Mouse (Mus musculus) layer of hippocampus, adult 9-10 months (tissue): Measurements from ENCODE around the gene Tcf21.

Source experiments
- DNase-seq: peaks from one replicate; pipeline ENCODE4 v3.0.0; 2022; ENCODE audit warnings: low spot score

Tcf21 gene

DNA sequence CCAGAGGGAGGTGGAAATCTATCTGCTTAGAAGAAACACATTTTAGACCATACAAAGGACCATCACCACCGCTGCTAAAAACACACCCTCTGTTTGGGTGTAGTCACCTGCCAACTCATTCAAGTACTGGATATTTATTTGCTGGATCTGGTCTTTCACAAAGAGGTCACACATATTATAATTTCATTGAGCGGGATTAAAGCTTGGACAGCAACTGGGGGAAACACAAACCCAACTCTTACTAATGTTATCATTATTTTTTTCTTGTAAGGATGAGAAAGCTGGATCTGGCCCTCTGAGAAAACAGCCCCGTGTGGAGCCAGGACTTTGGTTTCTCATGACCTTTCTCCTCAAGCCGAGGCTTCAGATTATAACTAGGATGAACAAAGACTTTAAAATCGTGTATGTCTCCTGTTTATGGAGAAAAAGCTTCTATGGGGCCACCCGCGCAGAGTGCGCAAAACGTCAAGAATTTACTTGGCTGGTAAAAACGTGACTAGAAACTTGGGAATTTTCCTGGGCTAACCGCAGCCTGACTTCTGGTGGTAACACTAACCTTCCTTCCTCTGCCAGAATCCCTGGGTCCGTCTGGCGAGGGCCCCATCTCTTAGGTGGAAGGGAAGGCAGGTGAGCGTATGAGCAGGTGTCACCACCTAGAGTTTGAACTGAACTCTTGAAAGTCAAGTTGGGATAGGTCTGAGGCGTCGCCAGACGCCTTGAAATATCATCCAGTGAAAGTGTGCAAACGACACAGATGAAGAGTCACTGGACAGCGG is 4.3 kb downstream of the Tcf21 start:
- no peak for DNase-seq

DNA sequence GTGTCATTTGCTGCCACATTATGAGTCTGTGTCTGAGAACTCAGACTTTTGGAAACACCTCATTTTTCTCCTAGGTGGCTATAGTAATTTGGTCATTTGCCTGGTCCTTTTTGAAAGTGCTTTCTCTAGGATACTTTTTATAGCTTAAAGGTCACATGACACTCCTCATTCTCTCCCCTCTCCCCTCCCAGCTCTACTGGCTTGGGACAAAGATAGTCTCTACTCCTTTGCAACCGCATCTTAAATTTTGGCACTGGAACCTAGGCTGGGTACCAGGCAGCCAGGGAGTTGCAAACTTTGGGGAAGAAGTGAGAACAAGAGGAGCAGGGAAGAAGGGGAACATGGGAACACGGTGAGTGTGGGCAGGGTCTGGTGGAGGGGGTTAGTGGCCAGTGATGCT is 5.2 kb downstream of the Tcf21 start:
- no peak for DNase-seq

GRCm38 (mm10) chr10:22814294-22814693 is 5.7 kb downstream of the Tcf21 start:
- DNase-seq, result no peak

GRCm38 (mm10) chr10:22813317-22813960 is 6.5 kb downstream of the Tcf21 start:
- DNase-seq, result no peak

GRCm38 (mm10) chr10:22811921-22812320 is 8.1 kb downstream of the Tcf21 start:
- no peak for DNase-seq

- no peak for DNase-seq
Measured at GRCm38 (mm10) chr10:22782684-22783083, 37.3 kb downstream of the Tcf21 start.

GRCm38 (mm10) chr10:22781466-22781865 is 38.5 kb downstream of the Tcf21 start:
- DNase-seq, result no peak

- DNase-seq, result no peak
Measured at GRCm38 (mm10) chr10:22777939-22778338, 42.0 kb downstream of the Tcf21 start.

- DNase-seq, result peak; percentile 65
Measured at GRCm38 (mm10) chr10:22776007-22776698, 43.8 kb downstream of the Tcf21 start.

GRCm38 (mm10) chr10:22775456-22775855 is 44.5 kb downstream of the Tcf21 start:
- DNase-seq, result no peak

GRCm38 (mm10) chr10:22774626-22775025 is 45.3 kb downstream of the Tcf21 start:
- no peak for DNase-seq
